Mouse (Mus musculus) lung, embryonic 15.5 days (tissue): ENCODE measurements around the gene Hyal1. TPM values are rescaled to one million over a fixed set of nuclear protein-coding genes. Genes with fewer than 3 reads are reported as not detected.

ENCODE experiments used
- ATAC-seq: fragments of 200-750 bp; cut with Nextera tagmentation; 2 replicates; pipeline ENCODE4 v1.8.0; 2017; ENCODE audit warnings: moderate number of reproducible peaks, borderline replicate concordance; ENCODE audit not compliant: low FRiP score, low TSS enrichment; ENCODE audit errors: extremely low read depth
- H3K27ac ChIP-seq: fragments of 300-500 bp; sonication (generic); 2 replicates; pipeline ENCODE4 v1.5.1; 2015; ENCODE audit warnings: moderate library complexity, mild to moderate bottlenecking, inconsistent platforms
- H3K27me3 ChIP-seq: fragments of 300-500 bp; sonication (generic); 2 replicates; pipeline ENCODE4 v1.6.1; 2015; ENCODE audit warnings: inconsistent platforms
- H3K36me3 ChIP-seq: fragments of 300-500 bp; sonication (generic); 2 replicates; pipeline ENCODE4 v1.6.1; 2015; ENCODE audit warnings: inconsistent platforms
- H3K4me1 ChIP-seq: fragments of 300-500 bp; sonication (generic); 2 replicates; pipeline ENCODE4 v1.6.1; 2015; ENCODE audit warnings: inconsistent platforms
- H3K4me2 ChIP-seq: fragments of 300-500 bp; sonication (generic); 2 replicates; pipeline ENCODE4 v1.6.1; 2015; ENCODE audit warnings: inconsistent platforms, mild to moderate bottlenecking, moderate library complexity
- H3K4me3 ChIP-seq: fragments of 300-500 bp; sonication (generic); 2 replicates; pipeline ENCODE4 v1.5.1; 2015; ENCODE audit warnings: mild to moderate bottlenecking, inconsistent platforms
- H3K9ac ChIP-seq: fragments of 300-500 bp; sonication (generic); 2 replicates; pipeline ENCODE4 v1.6.1; 2015; ENCODE audit warnings: inconsistent platforms
- H3K9me3 ChIP-seq: fragments of 300-500 bp; sonication (generic); 2 replicates; pipeline ENCODE4 v1.6.1; 2016; ENCODE audit warnings: inconsistent platforms
- WGBS: fragments of 180-500 bp; shearing (Covaris S2); methylation state at CpG from one replicate; pipeline ENCODE4 v1.1.7; 2015; 5-methylcytosine and 5-hydroxymethylcytosine counted together
- polyA plus RNA-seq: library from polyadenylated mRNA; unstranded; fragments of >200 nt; fragmentation: Nextera tagmentation; extraction: Ambion mirVana; gene quantifications from 2 replicates; pipeline ENCODE4 v1.2.1, GENCODE M21; 2015

Gene Hyal1
- polyA plus RNA-seq, 1 experiment from 2014 or later, result 9.6 TPM

DNA sequence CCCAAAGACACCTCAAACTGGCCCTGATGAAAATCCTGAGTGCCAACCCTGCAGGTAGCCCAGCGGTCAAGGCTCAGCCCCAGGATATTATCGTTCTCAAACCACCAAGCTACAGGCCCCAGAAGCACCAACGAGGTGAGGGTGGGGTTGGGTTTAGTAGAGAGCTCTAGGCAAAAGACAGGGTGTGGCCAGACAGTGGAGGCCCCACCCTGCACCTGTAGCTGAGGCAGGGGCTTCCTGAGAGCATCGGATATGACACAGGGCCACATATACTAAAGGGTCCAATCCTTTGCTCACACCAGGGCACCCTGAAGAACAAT is 52.6 kb downstream of the Hyal1 start:
- WGBS, result 24% methylated on average over 4 of the region's 4 CpGs
- no peaks in the 10 kb centered on the region for H3K27me3 ChIP-seq
- H3K27ac ChIP-seq, result peak overlapping the region; percentile 90
- H3K4me3 ChIP-seq, result no peak overlapping the region
- H3K9ac ChIP-seq, result no peak overlapping the region
- peaks cover 90% of the 10 kb centered on the region for H3K4me1 ChIP-seq
- peak overlapping the region; percentile 31 for H3K4me2 ChIP-seq
- no peak for ATAC-seq
- H3K9me3 ChIP-seq, result no peaks in the 10 kb centered on the region
- peaks cover 16% of the 10 kb centered on the region for H3K36me3 ChIP-seq

GRCm38 (mm10) chr9:107629901-107630425 is 53.2 kb downstream of the Hyal1 start:
- H3K27me3 ChIP-seq, result no peaks in the 10 kb centered on the region
- peak overlapping the region; percentile 31 for H3K4me2 ChIP-seq
- no peak for ATAC-seq
- WGBS, result 16% methylated on average over 14 of the region's 14 CpGs
- no peaks in the 10 kb centered on the region for H3K9me3 ChIP-seq
- H3K4me1 ChIP-seq, result peaks cover 84% of the 10 kb centered on the region
- peaks cover 10% of the 10 kb centered on the region for H3K36me3 ChIP-seq
- H3K4me3 ChIP-seq, result 0 out of 2 replicates have a peak overlapping the region, but pooled peaks have one; percentile 1
- peak overlapping the region; percentile 90 for H3K27ac ChIP-seq
- peak overlapping the region; percentile 30; the same call in 1 of the 2 replicates for H3K9ac ChIP-seq

DNA sequence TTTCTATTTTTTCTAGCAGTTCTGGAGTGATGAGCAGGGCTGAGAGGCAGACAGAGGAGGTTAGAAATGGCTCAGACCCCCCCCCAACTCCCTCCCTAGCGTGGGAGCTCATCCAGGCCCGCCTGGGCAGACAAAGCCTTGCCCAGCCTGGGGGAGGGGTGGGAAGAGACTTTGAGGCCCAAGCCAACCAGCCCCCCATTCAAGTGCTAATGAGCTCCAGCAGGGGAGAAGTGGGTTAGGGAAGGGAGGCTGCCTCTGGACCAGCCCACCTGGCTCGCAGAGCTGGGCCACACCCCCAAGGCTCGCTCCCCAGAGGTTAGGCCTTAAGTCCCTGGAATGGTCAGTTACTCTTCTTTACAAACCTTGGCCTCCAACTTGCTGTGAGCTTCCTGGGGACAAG is 53.8 kb downstream of the Hyal1 start:
- Histone ChIP-seq H3K4me3 (no peak overlapping the region), H3K9ac (peak overlapping the region; percentile 30), H3K27ac (peak overlapping the region; percentile 90), H3K27me3 (no peaks in the 10 kb centered on the region), H3K4me2 (peak overlapping the region; percentile 31), H3K9me3 (no peaks in the 10 kb centered on the region), H3K4me1 (peaks cover 79% of the 10 kb centered on the region), H3K36me3 (peaks cover 4% of the 10 kb centered on the region; the same call in 1 of the 2 replicates)
- ATAC-seq, result no peak
- 21% methylated on average over 4 of the region's 4 CpGs for WGBS

Other genes starting within 250 kb of the Hyal1 start
- gene Hemk1, start 238.6 kb upstream of the Hyal1 start, polyA plus RNA-seq, result 9.7 and 11.4 TPM in 2 replicates
- gene 6430571L13Rik, start 236.3 kb upstream of the Hyal1 start, polyA plus RNA-seq, result 0.47 and 0.79 TPM in 2 replicates
- 0.30 and 0.42 TPM in 2 replicates for gene Cacna2d2, start 177.3 kb upstream of the Hyal1 start, polyA plus RNA-seq
- gene Tmem115, start 43.0 kb upstream of the Hyal1 start, polyA plus RNA-seq, result 39.7 and 42.7 TPM in 2 replicates
- 26.0 and 28.4 TPM in 2 replicates for gene Cyb561d2, start 34.7 kb upstream of the Hyal1 start, polyA plus RNA-seq
- 39.2 and 42.2 TPM in 2 replicates for gene Nprl2, start 34.7 kb upstream of the Hyal1 start, polyA plus RNA-seq
- gene Zmynd10, start 29.6 kb upstream of the Hyal1 start, polyA plus RNA-seq, result 6.8 TPM in 2 replicates
- gene Rassf1, start 25.4 kb upstream of the Hyal1 start, polyA plus RNA-seq, result 57.7 and 64.1 TPM in 2 replicates
- gene Tusc2, start 13.7 kb upstream of the Hyal1 start, polyA plus RNA-seq, result 37.7 and 39.7 TPM in 2 replicates
- 105 and 109 TPM in 2 replicates for gene Hyal2, start 9.0 kb upstream of the Hyal1 start, polyA plus RNA-seq
- 18.2 and 18.6 TPM in 2 replicates for gene Naa80, start 2.0 kb downstream of the Hyal1 start, polyA plus RNA-seq
- gene Hyal3, start 3.9 kb downstream of the Hyal1 start, polyA plus RNA-seq, result 0.99 and 1.4 TPM in 2 replicates
- 40.0 and 44.2 TPM in 2 replicates for gene Ifrd2, start 10.7 kb downstream of the Hyal1 start, polyA plus RNA-seq
- 8.2 and 9.1 TPM in 2 replicates for gene Sema3b, start 32.3 kb downstream of the Hyal1 start, polyA plus RNA-seq
- gene Gnai2, start 58.4 kb downstream of the Hyal1 start, polyA plus RNA-seq, result 469 and 478 TPM in 2 replicates
- gene Slc38a3, start 92.6 kb downstream of the Hyal1 start, polyA plus RNA-seq, result 3.9 and 4.1 TPM in 2 replicates
- gene Gnat1, start 102.8 kb downstream of the Hyal1 start, polyA plus RNA-seq, result 0.54 and 0.93 TPM in 2 replicates
- 12.3 and 13.7 TPM in 2 replicates for gene Sema3f, start 133.5 kb downstream of the Hyal1 start, polyA plus RNA-seq
- 188 and 202 TPM in 2 replicates for gene Rbm5, start 194.1 kb downstream of the Hyal1 start, polyA plus RNA-seq